Mouse (Mus musculus): ENCODE measurements at regions not wholly inside any gene's neighbourhood (a gene's known extent, or its start where the extent isn't known, plus 50 kb on each side); places are given as distances from the start of the nearest gene placed in this dataset.

DNA sequence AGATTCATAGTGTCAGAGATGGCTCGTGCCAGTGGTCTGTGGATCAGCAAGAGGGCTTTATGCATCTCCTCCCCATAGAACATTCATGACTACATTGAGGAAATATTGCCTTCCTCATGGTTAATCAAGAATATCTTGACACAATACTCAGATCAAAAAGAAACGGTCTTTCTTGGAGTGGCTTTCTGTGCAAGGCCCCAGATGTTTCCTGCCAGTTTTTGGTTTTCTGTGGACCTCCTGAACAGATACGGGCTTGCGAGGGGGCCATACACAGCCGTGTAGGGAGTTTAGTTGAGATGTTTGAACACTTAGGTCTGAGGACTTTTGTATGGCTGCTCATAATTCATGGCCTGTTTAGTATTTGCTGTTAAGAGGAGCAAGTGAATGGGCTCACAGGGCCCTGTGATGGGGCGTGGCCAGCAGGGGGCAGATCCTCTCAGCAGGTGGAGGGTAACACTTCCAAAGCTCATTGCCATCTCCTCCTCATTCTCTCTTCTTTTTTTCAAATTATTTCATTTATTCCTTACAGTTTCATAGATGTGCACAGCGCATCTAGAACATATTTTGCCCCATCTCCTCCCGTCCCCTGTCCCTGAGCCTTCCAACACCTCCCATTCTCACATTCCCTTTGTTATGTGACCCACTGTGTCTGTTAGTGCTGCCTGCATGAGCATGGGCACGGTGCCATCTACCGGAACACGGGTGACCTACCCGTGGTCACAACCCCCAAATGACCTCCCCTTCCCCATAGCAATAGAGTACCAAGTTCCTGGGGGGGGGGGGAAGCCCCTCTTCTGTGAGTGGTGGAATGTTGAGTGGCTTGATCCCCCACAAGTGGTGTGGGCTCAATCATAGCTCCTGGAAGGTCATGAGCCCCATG, 246.8 kb downstream of the Rngtt start:
- TF ChIP-seq EP300 (IDR thresholded peaks at IDR 0.05; ENCODE audit: insufficient read depth, low read depth, low read length) (no peak), CTCF (IDR thresholded peaks at IDR 0.05) (peak; percentile 50)
